Mouse (Mus musculus) telencephalon, adult 2 months (tissue): ENCODE measurements at regions not wholly inside any gene's neighbourhood (a gene's known extent, or its start where the extent isn't known, plus 50 kb on each side); places are given as distances from the start of the nearest gene placed in this dataset.
"Not testable (repeated sequence)": the region's sequence is repeated elsewhere in the genome, so short reads cannot be mapped to it uniquely, and the experiment has no call there.

Experiments used
- DNase-seq: peaks from one replicate; pipeline ENCODE4 v3.0.0-alpha.2; 2011; ENCODE audit warnings: low read depth, low spot score

- no peak for DNase-seq
Observed at GRCm38 (mm10) chr10:8136662-8137061, 180.6 kb upstream of the Tab2 start.

- no peak for DNase-seq
Observed at GRCm38 (mm10) chr10:8135272-8135671, 179.2 kb upstream of the Tab2 start.

GRCm38 (mm10) chr10:8134398-8134797, 178.4 kb upstream of the Tab2 start:
- DNase-seq: no peak

GRCm38 (mm10) chr10:8133451-8133952, 177.5 kb upstream of the Tab2 start:
- DNase-seq: no peak

GRCm38 (mm10) chr10:8132795-8133194, 176.8 kb upstream of the Tab2 start:
- no peak for DNase-seq

GRCm38 (mm10) chr10:8130472-8131241, 174.6 kb upstream of the Tab2 start:
- DNase-seq: peak; percentile 69

GRCm38 (mm10) chr10:8130057-8130456, 174.0 kb upstream of the Tab2 start:
- DNase-seq: no peak

GRCm38 (mm10) chr10:8124124-8124523, 168.1 kb upstream of the Tab2 start:
- no peak for DNase-seq

GRCm38 (mm10) chr10:8121895-8122294, 165.9 kb upstream of the Tab2 start:
- no peak for DNase-seq

- DNase-seq: no peak
Observed at GRCm38 (mm10) chr10:8116821-8117220, 160.8 kb upstream of the Tab2 start.

GRCm38 (mm10) chr10:8114932-8115331, 158.9 kb upstream of the Tab2 start:
- DNase-seq: not testable (repeated sequence)

- DNase-seq: no peak
Observed at GRCm38 (mm10) chr10:8114530-8114929, 158.5 kb upstream of the Tab2 start.

- DNase-seq: no peak
Observed at GRCm38 (mm10) chr10:8100489-8100888, 144.5 kb upstream of the Tab2 start.

GRCm38 (mm10) chr10:8095924-8096323, 139.9 kb upstream of the Tab2 start:
- DNase-seq: no peak

GRCm38 (mm10) chr10:8095206-8095605, 139.2 kb upstream of the Tab2 start:
- no peak for DNase-seq

GRCm38 (mm10) chr10:8091871-8092552, 136.0 kb upstream of the Tab2 start:
- DNase-seq: no peak

- no peak for DNase-seq
Observed at GRCm38 (mm10) chr10:8089296-8089695, 133.3 kb upstream of the Tab2 start.

GRCm38 (mm10) chr10:8088737-8089136, 132.7 kb upstream of the Tab2 start:
- DNase-seq: no peak

- no peak for DNase-seq
Observed at GRCm38 (mm10) chr10:8088321-8088720, 132.3 kb upstream of the Tab2 start.

- DNase-seq: no peak
Observed at GRCm38 (mm10) chr10:8087106-8087505, 131.1 kb upstream of the Tab2 start.

GRCm38 (mm10) chr10:8086442-8086841, 130.4 kb upstream of the Tab2 start:
- DNase-seq: no peak

GRCm38 (mm10) chr10:8077904-8078811, 122.1 kb upstream of the Tab2 start:
- DNase-seq: no peak
